ENCODE assay signal across 8 mouse cellular contexts in genomic region chr17:25813471-25813870, GRCm38 (mm10). TPM values are rescaled to one million over a fixed set of nuclear protein-coding genes. Genes with fewer than 3 reads are reported as not detected.
DNase-seq lines count a peak whose midpoint lies in the region; ATAC-seq and TF ChIP-seq lines count a peak whose summit lies in the region.

No protein-coding gene starts in this region.

- peaks cover 10% of the 10 kb centered on the region; the same call in 1 of the 2 replicates for H3K4me1 ChIP-seq in kidney, embryonic 16.5 days (ENCODE audit: insufficient read depth, low read length)
- no peaks in the 10 kb centered on the region for H3K4me1 ChIP-seq in liver, embryonic 14.5 days (replicated peaks; ENCODE audit: control insufficient read depth in 2 of 2, insufficient read depth in 2 of 2, low read length in 1 of 2)
- peaks cover 6% of the 10 kb centered on the region for H3K4me1 ChIP-seq in neural tube, embryonic 11.5 days (ENCODE audit: control insufficient read depth, insufficient read depth, low read length)

- TF ChIP-seq CTCF in liver, embryonic 14.5 days (IDR thresholded peaks at IDR 0.05; ENCODE audit: low read depth) = peak; percentile 74

- peaks cover 55% of the 10 kb centered on the region for H3K27me3 ChIP-seq in kidney, embryonic 16.5 days (ENCODE audit: insufficient read depth, low read length)
- H3K27me3 ChIP-seq in liver, embryonic 14.5 days (ENCODE audit: control insufficient read depth, insufficient read depth, low read length) = peaks cover 42% of the 10 kb centered on the region
- H3K27me3 ChIP-seq in neural tube, embryonic 11.5 days (ENCODE audit: control insufficient read depth, insufficient read depth, low read length) = peaks cover 10% of the 10 kb centered on the region

- H3K27ac ChIP-seq in kidney, embryonic 16.5 days (ENCODE audit: low read length) = no peak overlapping the region
- H3K27ac ChIP-seq in liver, embryonic 14.5 days = no peak overlapping the region
- no peak overlapping the region for H3K27ac ChIP-seq in neural tube, embryonic 11.5 days (ENCODE audit: low read depth, low read length)

- no peaks in the 10 kb centered on the region for H3K9me3 ChIP-seq in kidney, embryonic 16.5 days (ENCODE audit: low read length)
- no peaks in the 10 kb centered on the region for H3K9me3 ChIP-seq in liver, embryonic 14.5 days (ENCODE audit: control insufficient read depth, low read length)
- no peaks in the 10 kb centered on the region for H3K9me3 ChIP-seq in neural tube, embryonic 11.5 days (ENCODE audit: control insufficient read depth, low read length)

- H3K9ac ChIP-seq in kidney, embryonic 16.5 days (replicated peaks; ENCODE audit: low read length) = no peak overlapping the region
- no peak overlapping the region for H3K9ac ChIP-seq in liver, embryonic 14.5 days (replicated peaks)
- no peak overlapping the region for H3K9ac ChIP-seq in neural tube, embryonic 11.5 days (ENCODE audit: low read length)

- peak; percentile 89 for DNase-seq in B cell, adult 2 months
- DNase-seq in embryo, embryonic 11 days = peak; percentile 91
- DNase-seq in gastrocnemius, postnatal 4 days (ENCODE audit: low spot score in 2 of 2) = peak; percentile 81 to 90
- peak in 1 of 3 experiments; percentile 52 for DNase-seq in liver, embryonic 14.5 days (ENCODE audit: low read depth in 3 of 3, low spot score in 3 of 3)
- peak; percentile 85 for DNase-seq in neural tube, embryonic 11.5 days (ENCODE audit: low spot score)
- DNase-seq in testis, postnatal 14 days (ENCODE audit: low spot score) = peak; percentile 78

- under 1% methylated on average over 19 of the region's 20 CpGs for WGBS in kidney, embryonic 16.5 days
- 4% methylated on average over 20 of the region's 20 CpGs for WGBS in liver, embryonic 14.5 days (ENCODE audit: insufficient replicate concordance)
- 3% methylated on average over 20 of the region's 20 CpGs for WGBS in neural tube, embryonic 11.5 days

- ATAC-seq in activated CD4-positive, CD25-positive, alpha-beta regulatory T cell, adult 4 months = peak; percentile 43
- ATAC-seq in kidney, embryonic 16.5 days (ENCODE audit: low FRiP score, low TSS enrichment) = peak; percentile 49
- ATAC-seq in liver, embryonic 14.5 days (ENCODE audit: insufficient read depth) = no peak
- ATAC-seq in neural tube, embryonic 11.5 days (ENCODE audit: insufficient read depth, low FRiP score, low TSS enrichment) = no peak

- H3K4me3 ChIP-seq in kidney, embryonic 16.5 days (ENCODE audit: low read length) = no peak overlapping the region
- H3K4me3 ChIP-seq in liver, embryonic 14.5 days (ENCODE audit: insufficient read depth in 1 of 2, low read depth in 2 of 2, low read length in 2 of 2) = no peak overlapping the region
- H3K4me3 ChIP-seq in neural tube, embryonic 11.5 days (ENCODE audit: low read depth, low read length) = no peak overlapping the region

- no peaks in the 10 kb centered on the region for H3K36me3 ChIP-seq in kidney, embryonic 16.5 days (ENCODE audit: insufficient read depth, low read length)
- no peaks in the 10 kb centered on the region for H3K36me3 ChIP-seq in liver, embryonic 14.5 days (replicated peaks; ENCODE audit: control insufficient read depth, insufficient read depth, low read depth)
- H3K36me3 ChIP-seq in neural tube, embryonic 11.5 days (ENCODE audit: control insufficient read depth, insufficient read depth, low read length) = no peaks in the 10 kb centered on the region

- TF ChIP-seq EP300 in liver, embryonic 14.5 days (IDR thresholded peaks at IDR 0.05; ENCODE audit: low read depth) = no peak

- no peak overlapping the region for H3K4me2 ChIP-seq in kidney, embryonic 16.5 days (replicated peaks; ENCODE audit: low read depth, low read length)
- H3K4me2 ChIP-seq in liver, embryonic 14.5 days (ENCODE audit: low read depth) = no peak overlapping the region
- H3K4me2 ChIP-seq in neural tube, embryonic 11.5 days (ENCODE audit: low read depth) = 0 out of 2 replicates have a peak overlapping the region, but pooled peaks have one; percentile 14

RNA-seq across cellular contexts. Expression of gene Fbxl16, which starts 4.6 kb away (rescaled TPM):
- under 1 TPM in 1 of 2 experiments, not detected in 1; 0.16 TPM for polyA plus RNA-seq in activated CD4-positive, CD25-positive, alpha-beta regulatory T cell, adult 4 months (2017; shearing (Covaris generic))
- total RNA-seq in gastrocnemius, postnatal 4 days (2021) = 1 to 10 TPM; 1.4 to 2.0 TPM
- polyA plus RNA-seq in kidney, embryonic 16.5 days (2015; fragmentation: Nextera tagmentation; extraction: Ambion mirVana) = 1.4 and 2.0 TPM in 2 replicates
- polyA plus RNA-seq in liver, embryonic 14.5 days (2012; rRNA removed) = 0.04 and 0.22 TPM in 2 replicates
- not detected in 2 replicates for polyA plus RNA-seq in liver, embryonic 14.5 days (2014; fragmentation: Nextera tagmentation; extraction: Ambion mirVana)
- 13.2 and 14.7 TPM in 2 replicates for polyA plus RNA-seq in neural tube, embryonic 11.5 days (2014; fragmentation: Nextera tagmentation; extraction: Ambion mirVana)

RNA-seq across cellular contexts. Expression of gene Wdr24, which starts 10.0 kb away (rescaled TPM):
- 10 to 100 TPM; 11.9 to 17.9 TPM for polyA plus RNA-seq in activated CD4-positive, CD25-positive, alpha-beta regulatory T cell, adult 4 months (2017; shearing (Covaris generic))
- total RNA-seq in gastrocnemius, postnatal 4 days (2021) = 10 to 100 TPM; 12.2 to 13.7 TPM
- polyA plus RNA-seq in kidney, embryonic 16.5 days (2015; fragmentation: Nextera tagmentation; extraction: Ambion mirVana) = 33.1 and 35.3 TPM in 2 replicates
- 14.1 and 14.3 TPM in 2 replicates for polyA plus RNA-seq in liver, embryonic 14.5 days (2012; rRNA removed)
- 9.2 and 11.4 TPM in 2 replicates for polyA plus RNA-seq in liver, embryonic 14.5 days (2014; fragmentation: Nextera tagmentation; extraction: Ambion mirVana)
- polyA plus RNA-seq in neural tube, embryonic 11.5 days (2014; fragmentation: Nextera tagmentation; extraction: Ambion mirVana) = 29.2 and 31.8 TPM in 2 replicates

RNA-seq across cellular contexts. Expression of gene Jmjd8, which starts 15.2 kb away (rescaled TPM):
- 10 to 100 TPM; 11.4 to 21.9 TPM for polyA plus RNA-seq in activated CD4-positive, CD25-positive, alpha-beta regulatory T cell, adult 4 months (2017; shearing (Covaris generic))
- 10 to 100 TPM; 31.6 to 32.4 TPM for total RNA-seq in gastrocnemius, postnatal 4 days (2021)
- 72.3 and 73.0 TPM in 2 replicates for polyA plus RNA-seq in kidney, embryonic 16.5 days (2015; fragmentation: Nextera tagmentation; extraction: Ambion mirVana)
- 17.3 and 17.9 TPM in 2 replicates for polyA plus RNA-seq in liver, embryonic 14.5 days (2012; rRNA removed)
- 13.7 and 16.2 TPM in 2 replicates for polyA plus RNA-seq in liver, embryonic 14.5 days (2014; fragmentation: Nextera tagmentation; extraction: Ambion mirVana)
- polyA plus RNA-seq in neural tube, embryonic 11.5 days (2014; fragmentation: Nextera tagmentation; extraction: Ambion mirVana) = 52.1 and 55.6 TPM in 2 replicates

RNA-seq across cellular contexts. Expression of gene Metrn, which starts 16.5 kb away (rescaled TPM):
- polyA plus RNA-seq in activated CD4-positive, CD25-positive, alpha-beta regulatory T cell, adult 4 months (2017; shearing (Covaris generic)) = 1 to 10 TPM; 2.2 to 4.6 TPM
- total RNA-seq in gastrocnemius, postnatal 4 days (2021) = 10 to 100 TPM; 46.3 to 51.6 TPM
- 56.8 and 57.1 TPM in 2 replicates for polyA plus RNA-seq in kidney, embryonic 16.5 days (2015; fragmentation: Nextera tagmentation; extraction: Ambion mirVana)
- polyA plus RNA-seq in liver, embryonic 14.5 days (2012; rRNA removed) = 20.3 and 27.3 TPM in 2 replicates
- 4.1 TPM in 2 replicates for polyA plus RNA-seq in liver, embryonic 14.5 days (2014; fragmentation: Nextera tagmentation; extraction: Ambion mirVana)
- 29.4 and 38.8 TPM in 2 replicates for polyA plus RNA-seq in neural tube, embryonic 11.5 days (2014; fragmentation: Nextera tagmentation; extraction: Ambion mirVana)

RNA-seq across cellular contexts. Expression of gene AC134908.4, which starts 18.0 kb away (rescaled TPM):
- not detected for polyA plus RNA-seq in activated CD4-positive, CD25-positive, alpha-beta regulatory T cell, adult 4 months (2017; shearing (Covaris generic))
- total RNA-seq in gastrocnemius, postnatal 4 days (2021) = under 1 TPM in 1 of 2 experiments, not detected in 1; 0.75 TPM
- 0.40 and 0.57 TPM in 2 replicates for polyA plus RNA-seq in kidney, embryonic 16.5 days (2015; fragmentation: Nextera tagmentation; extraction: Ambion mirVana)
- not detected in 2 replicates for polyA plus RNA-seq in liver, embryonic 14.5 days (2012; rRNA removed)
- not detected in 2 replicates for polyA plus RNA-seq in liver, embryonic 14.5 days (2014; fragmentation: Nextera tagmentation; extraction: Ambion mirVana)
- 0.78 TPM in 1 of 2 replicates, not detected in the other for polyA plus RNA-seq in neural tube, embryonic 11.5 days (2014; fragmentation: Nextera tagmentation; extraction: Ambion mirVana)

Comparison
In these comparisons a context has a peak if more than half of its experiments do, and no peak if none do; other contexts are left out.
1. ATAC-seq: peak in activated CD4-positive, CD25-positive, alpha-beta regulatory T cell, adult 4 months (single experiment) and kidney, embryonic 16.5 days (single experiment); none in liver, embryonic 14.5 days (single experiment) and neural tube, embryonic 11.5 days (single experiment).